Mouse (Mus musculus) ES-Bruce4 (cell line): ENCODE data around the gene Mpc1.

ENCODE experiments used
- CTCF ChIP-seq: IDR thresholded peaks from one replicate; pipeline ENCODE4 v1.8.1; 2011; ENCODE audit warnings: low read depth, low read length
- EP300 ChIP-seq: IDR thresholded peaks from 2 replicates; pipeline ENCODE4 v1.6.1; 2011; ENCODE audit warnings: low read depth, low read length; ENCODE audit not compliant: insufficient read depth
- POLR2A ChIP-seq: IDR thresholded peaks from one replicate; pipeline ENCODE4 v1.8.1; 2011; ENCODE audit warnings: low read length; ENCODE audit not compliant: insufficient read depth

- TF ChIP-seq CTCF, result no peak
- no peak for TF ChIP-seq POLR2A
- no peak for TF ChIP-seq EP300
These were observed 16.8 kb downstream of the Mpc1 start for GRCm38 (mm10) chr17:8299524-8299923.
